In genomic region chr16:55582029-55582428, GRCm38 (mm10) we compare ENCODE assay signal across 17 mouse cellular contexts.
"Had no signal": no experiment of that assay in that cellular context is flagged by ENCODE, and none has a peak within 500 bp of the region (broad histone marks: within the 10 kb centered on the region; RNA-seq: fewer than 3 reads in every experiment).

No protein-coding gene starts in this region.

- H3K9me3 ChIP-seq: limb, embryonic 10.5 days; limb, embryonic 13.5 days; liver, embryonic 12.5 days; liver, embryonic 15.5 days; neural tube, embryonic 12.5 days; neural tube, embryonic 15.5 days; stomach, embryonic 15.5 days had no signal

- H3K4me2 ChIP-seq: limb, embryonic 13.5 days; liver, embryonic 12.5 days; liver, embryonic 15.5 days; midbrain, embryonic 11.5 days; neural tube, embryonic 12.5 days; neural tube, embryonic 15.5 days; stomach, embryonic 15.5 days had no signal

- H3K27me3 ChIP-seq: limb, embryonic 13.5 days; liver, embryonic 12.5 days; liver, embryonic 15.5 days; neural tube, embryonic 12.5 days; neural tube, embryonic 15.5 days; stomach, embryonic 15.5 days had no signal

- H3K27ac ChIP-seq: limb, embryonic 10.5 days; limb, embryonic 13.5 days; liver, embryonic 12.5 days; liver, embryonic 15.5 days; neural tube, embryonic 12.5 days; neural tube, embryonic 15.5 days; stomach, embryonic 15.5 days had no signal

- ATAC-seq: intestine, embryonic 16.5 days; liver, embryonic 12.5 days had no signal

- H3K4me1 ChIP-seq: limb, embryonic 10.5 days; limb, embryonic 13.5 days; liver, embryonic 12.5 days; liver, embryonic 15.5 days; neural tube, embryonic 12.5 days; neural tube, embryonic 15.5 days; stomach, embryonic 15.5 days had no signal

- H3K9ac ChIP-seq: limb, embryonic 13.5 days; liver, embryonic 12.5 days; liver, embryonic 15.5 days; neural tube, embryonic 12.5 days; neural tube, embryonic 15.5 days; stomach, embryonic 15.5 days had no signal

- H3K4me3 ChIP-seq: limb, embryonic 10.5 days; limb, embryonic 13.5 days; liver, embryonic 12.5 days; liver, embryonic 15.5 days; neural tube, embryonic 12.5 days; neural tube, embryonic 15.5 days; stomach, embryonic 15.5 days had no signal

- H3K36me3 ChIP-seq: limb, embryonic 10.5 days; limb, embryonic 13.5 days; liver, embryonic 12.5 days; liver, embryonic 15.5 days; neural tube, embryonic 12.5 days; neural tube, embryonic 15.5 days; stomach, embryonic 15.5 days had no signal

- DNase-seq: liver; lung, adult 2 months; lung, postnatal 4 days; midbrain, embryonic 14.5 days; right cerebral cortex, adult 18-20 months; right cerebral cortex, postnatal 14 days; right cerebral cortex, postnatal 4 days; thymus, postnatal 36 days had no signal
